Mouse (Mus musculus) cortical plate, adult 2 months (tissue): Measurements from ENCODE around the gene Med29.

Experiments
- CTCF ChIP-seq: fragments of 200-500 bp; IDR thresholded peaks from 2 replicates; pipeline ENCODE4 v1.5.1; 2011; ENCODE audit warnings: mild to moderate bottlenecking, control low read depth, low read length; ENCODE audit not compliant: insufficient read depth; ENCODE audit errors: extremely low read depth
- POLR2A ChIP-seq: fragments of 200-500 bp; IDR thresholded peaks from 2 replicates; pipeline ENCODE4 v1.6.1; 2011; ENCODE audit warnings: mild to moderate bottlenecking, low read length, control low read depth; ENCODE audit not compliant: insufficient read depth; ENCODE audit errors: extremely low read depth

- TF ChIP-seq CTCF (no peak), POLR2A (no peak)
Observed at GRCm38 (mm10) chr7:28419416-28419815, 26.9 kb upstream of the Med29 start.
